Mouse (Mus musculus): ENCODE measurements at regions not wholly inside any gene's neighbourhood (a gene's known extent, or its start where the extent isn't known, plus 50 kb on each side); places are given as distances from the start of the nearest gene placed in this dataset.

DNA sequence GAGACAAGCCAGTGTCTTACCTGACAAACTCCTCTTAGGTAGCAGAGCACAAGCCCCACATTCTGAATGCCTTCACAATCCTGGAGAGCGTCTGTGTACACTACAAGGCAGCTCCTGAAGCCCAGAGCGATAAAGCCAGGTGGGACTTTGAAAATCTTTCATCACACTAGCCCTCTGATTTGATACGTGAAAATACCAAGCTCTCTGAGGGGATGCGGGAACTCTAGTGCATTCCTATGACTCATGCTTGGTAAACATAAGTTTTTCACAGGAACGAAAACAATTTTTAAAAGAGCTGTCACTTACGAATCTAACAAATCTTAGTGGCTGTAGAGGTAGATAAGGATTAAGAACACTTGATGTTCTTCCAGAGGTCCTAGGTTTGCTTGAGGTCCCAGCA lies 108.6 kb upstream of the Peli1 start:
- Histone ChIP-seq H3K79me2 (ENCODE audit: control insufficient read depth, insufficient read depth) (no peaks in the 10 kb centered on the region), H3K79me3 (ENCODE audit: low read depth) (no peaks in the 10 kb centered on the region), H3ac (ENCODE audit: control insufficient read depth, insufficient read length, low read depth) (no peak overlapping the region), H3K27me3 (ENCODE audit: control insufficient read depth, insufficient read depth, insufficient read length) (peaks cover 8% of the 10 kb centered on the region), H3K36me3 (ENCODE audit: control insufficient read depth, insufficient read depth) (no peaks in the 10 kb centered on the region), H3K4me3 (ENCODE audit: insufficient read depth, poor library complexity, severe bottlenecking) (no peak overlapping the region)
- no peak for TF ChIP-seq MYOD1 (IDR thresholded peaks at IDR 0.05; ENCODE audit: control insufficient read depth, insufficient read length, low read depth)
- TF ChIP-seq FOSL1 (IDR thresholded peaks at IDR 0.05; ENCODE audit: insufficient read depth, low read length, poor library complexity, severe bottlenecking) = no peak
- TF ChIP-seq CTCF (IDR thresholded peaks at IDR 0.05; ENCODE audit: control insufficient read depth, insufficient read depth, insufficient read length) = no peak
- TF ChIP-seq MYOG (IDR thresholded peaks at IDR 0.05; ENCODE audit: control insufficient read depth, extremely low read depth, insufficient read length) = no peak
- no peak for TF ChIP-seq MAX (IDR thresholded peaks at IDR 0.05)
- TF ChIP-seq CEBPB (IDR thresholded peaks at IDR 0.05; ENCODE audit: low read depth) = no peak
- TF ChIP-seq USF1 (IDR thresholded peaks at IDR 0.05; ENCODE audit: low read depth) = no peak

DNA sequence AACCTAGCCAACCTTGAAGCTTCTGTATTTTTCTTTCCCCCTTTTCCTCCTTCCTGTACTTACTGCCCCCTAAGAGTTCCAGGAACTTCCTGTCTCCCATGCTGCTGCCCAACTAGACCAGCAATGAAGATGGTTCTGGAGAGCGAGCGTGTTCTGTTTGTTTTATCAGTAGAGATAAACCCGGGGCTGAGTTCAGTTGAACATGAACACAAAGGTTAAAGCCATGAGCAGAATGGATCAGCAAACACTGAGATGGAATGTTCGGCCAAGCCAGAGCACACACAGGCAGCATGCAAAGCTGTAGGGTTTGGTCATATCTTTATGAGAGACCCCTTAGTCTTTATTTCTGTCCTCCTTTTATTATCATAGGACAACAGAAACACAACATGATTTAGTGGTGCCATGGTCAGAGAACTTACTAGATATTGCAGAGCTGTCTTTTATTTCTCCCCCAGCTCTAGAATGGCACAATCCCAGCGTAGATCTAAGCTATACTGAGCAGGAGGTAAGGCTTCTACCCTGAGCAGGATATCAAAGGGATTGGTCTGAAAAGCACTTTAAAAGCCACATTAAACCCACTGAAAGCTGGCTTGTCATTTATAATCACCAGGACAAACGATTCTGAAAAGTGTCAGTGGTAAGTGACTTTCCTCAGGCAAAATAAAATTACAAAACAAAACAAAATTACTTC lies 105.9 kb upstream of the Peli1 start:
- TF ChIP-seq MYOG (IDR thresholded peaks at IDR 0.05; ENCODE audit: control insufficient read depth, extremely low read depth, insufficient read length) = no peak
- TF ChIP-seq CEBPB (IDR thresholded peaks at IDR 0.05; ENCODE audit: low read depth) = no peak
- H3K79me3 ChIP-seq (ENCODE audit: low read depth) = no peaks in the 10 kb centered on the region
- H3K79me2 ChIP-seq (ENCODE audit: control insufficient read depth, insufficient read depth) = no peaks in the 10 kb centered on the region
- no peak overlapping the region for H3K4me3 ChIP-seq (ENCODE audit: insufficient read depth, poor library complexity, severe bottlenecking)
- no peak overlapping the region for H3ac ChIP-seq (ENCODE audit: control insufficient read depth, insufficient read length, low read depth)
- H3K36me3 ChIP-seq (ENCODE audit: control insufficient read depth, insufficient read depth) = no peaks in the 10 kb centered on the region
- H3K27me3 ChIP-seq (ENCODE audit: control insufficient read depth, insufficient read depth, insufficient read length) = peaks cover 10% of the 10 kb centered on the region

DNA sequence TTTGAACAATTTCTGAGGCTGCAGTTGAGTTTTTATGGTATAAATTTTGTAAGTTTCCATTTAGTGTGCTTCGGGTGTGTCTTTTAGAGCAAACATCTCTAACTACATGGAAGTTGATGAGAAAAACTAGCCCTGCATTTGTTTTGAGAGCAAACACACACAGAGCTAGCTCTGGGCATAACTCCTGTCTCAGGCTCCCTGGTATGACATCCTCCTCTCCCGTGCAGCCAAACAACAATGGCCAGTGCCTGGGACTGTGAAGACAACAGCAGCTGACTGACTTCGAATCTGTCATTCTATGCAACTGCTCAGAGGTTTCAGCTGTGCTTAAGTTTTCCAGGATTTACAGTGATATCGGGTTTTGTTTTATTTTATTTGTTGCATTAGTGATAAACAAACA lies 105.3 kb upstream of the Peli1 start:
- H3K36me3 ChIP-seq (ENCODE audit: control insufficient read depth, insufficient read depth) = no peaks in the 10 kb centered on the region
- H3K27me3 ChIP-seq (ENCODE audit: control insufficient read depth, insufficient read depth, insufficient read length) = peaks cover 11% of the 10 kb centered on the region
- no peak overlapping the region for H3K4me3 ChIP-seq (ENCODE audit: insufficient read depth, poor library complexity, severe bottlenecking)
- TF ChIP-seq FOSL1 (IDR thresholded peaks at IDR 0.05; ENCODE audit: insufficient read depth, low read length, poor library complexity, severe bottlenecking) = no peak
- no peak for TF ChIP-seq USF1 (IDR thresholded peaks at IDR 0.05; ENCODE audit: low read depth)
- no peak for TF ChIP-seq MYOG (IDR thresholded peaks at IDR 0.05; ENCODE audit: control insufficient read depth, extremely low read depth, insufficient read length)
- TF ChIP-seq CTCF (IDR thresholded peaks at IDR 0.05; ENCODE audit: control insufficient read depth, insufficient read depth, insufficient read length) = no peak
- no peak for TF ChIP-seq MAX (IDR thresholded peaks at IDR 0.05)
- TF ChIP-seq MYOD1 (IDR thresholded peaks at IDR 0.05; ENCODE audit: control insufficient read depth, insufficient read length, low read depth) = no peak
- TF ChIP-seq CEBPB (IDR thresholded peaks at IDR 0.05; ENCODE audit: low read depth) = no peak
- no peak overlapping the region for H3ac ChIP-seq (ENCODE audit: control insufficient read depth, insufficient read length, low read depth)
- H3K79me2 ChIP-seq (ENCODE audit: control insufficient read depth, insufficient read depth) = no peaks in the 10 kb centered on the region
- H3K79me3 ChIP-seq (ENCODE audit: low read depth) = no peaks in the 10 kb centered on the region

DNA sequence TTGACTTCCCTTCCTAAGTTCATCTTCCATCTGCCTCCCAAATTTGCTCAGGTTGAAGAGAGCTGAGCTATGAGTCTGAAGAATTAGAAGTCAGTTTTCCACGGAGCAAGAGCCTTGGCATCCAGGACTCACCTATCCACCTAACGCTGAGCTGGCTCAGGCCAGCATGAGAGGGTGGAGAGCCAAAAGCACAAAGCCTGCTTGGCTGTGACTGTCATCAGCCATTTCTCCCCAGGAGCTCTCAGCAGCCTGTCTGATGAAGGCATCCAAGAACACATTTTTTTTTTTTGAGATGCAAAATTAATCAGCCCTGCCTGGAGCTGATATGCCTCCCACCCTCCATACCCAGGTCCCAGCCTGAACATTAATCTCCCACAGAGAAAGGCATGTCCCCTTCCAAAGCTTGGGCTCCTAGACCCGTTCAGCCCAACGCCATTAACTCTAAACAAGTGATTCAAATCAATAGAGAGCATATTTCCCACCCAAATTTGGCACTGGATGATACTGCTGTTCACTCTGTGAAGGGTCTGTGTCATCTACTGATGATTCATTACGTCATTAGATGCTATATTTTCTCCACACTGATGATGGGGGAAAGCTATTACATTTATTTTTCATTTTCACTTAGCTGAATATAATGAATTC lies 103.8 kb upstream of the Peli1 start:
- no peak overlapping the region for H3ac ChIP-seq (ENCODE audit: control insufficient read depth, insufficient read length, low read depth)
- no peaks in the 10 kb centered on the region for H3K36me3 ChIP-seq (ENCODE audit: control insufficient read depth, insufficient read depth)
- no peak for TF ChIP-seq USF1 (IDR thresholded peaks at IDR 0.05; ENCODE audit: low read depth)
- H3K4me3 ChIP-seq (ENCODE audit: insufficient read depth, poor library complexity, severe bottlenecking) = no peak overlapping the region
- peaks cover 10% of the 10 kb centered on the region for H3K27me3 ChIP-seq (ENCODE audit: control insufficient read depth, insufficient read depth, insufficient read length)
- no peaks in the 10 kb centered on the region for H3K79me2 ChIP-seq (ENCODE audit: control insufficient read depth, insufficient read depth)
- H3K79me3 ChIP-seq (ENCODE audit: low read depth) = no peaks in the 10 kb centered on the region

DNA sequence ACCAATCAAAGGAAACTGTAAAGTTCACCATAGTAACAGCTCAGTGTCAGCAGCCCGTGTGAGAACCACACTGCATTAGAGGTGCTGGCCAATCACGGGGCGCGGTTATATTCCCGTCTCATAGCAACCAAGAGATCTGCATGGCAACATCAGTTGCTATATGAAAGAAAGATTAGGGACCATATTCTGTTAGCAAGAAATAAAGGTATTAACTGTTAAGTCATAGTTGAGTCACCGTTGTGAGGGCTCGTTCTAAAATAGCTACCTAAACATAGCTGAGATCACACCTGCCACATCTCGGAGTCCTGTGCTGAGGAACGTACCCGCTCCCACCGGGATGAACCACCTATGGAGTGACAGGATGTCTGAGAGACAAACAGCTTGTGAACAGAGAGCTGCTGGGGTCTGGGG lies 103.2 kb upstream of the Peli1 start:
- H3K79me3 ChIP-seq (ENCODE audit: low read depth) = no peaks in the 10 kb centered on the region
- H3K79me2 ChIP-seq (ENCODE audit: control insufficient read depth, insufficient read depth) = no peaks in the 10 kb centered on the region
- peaks cover 7% of the 10 kb centered on the region for H3K27me3 ChIP-seq (ENCODE audit: control insufficient read depth, insufficient read depth, insufficient read length)
- H3ac ChIP-seq (ENCODE audit: control insufficient read depth, insufficient read length, low read depth) = no peak overlapping the region
- no peak overlapping the region for H3K4me3 ChIP-seq (ENCODE audit: insufficient read depth, poor library complexity, severe bottlenecking)
- H3K36me3 ChIP-seq (ENCODE audit: control insufficient read depth, insufficient read depth) = no peaks in the 10 kb centered on the region
- no peak for TF ChIP-seq MYOG (IDR thresholded peaks at IDR 0.05; ENCODE audit: control insufficient read depth, extremely low read depth, insufficient read length)

DNA sequence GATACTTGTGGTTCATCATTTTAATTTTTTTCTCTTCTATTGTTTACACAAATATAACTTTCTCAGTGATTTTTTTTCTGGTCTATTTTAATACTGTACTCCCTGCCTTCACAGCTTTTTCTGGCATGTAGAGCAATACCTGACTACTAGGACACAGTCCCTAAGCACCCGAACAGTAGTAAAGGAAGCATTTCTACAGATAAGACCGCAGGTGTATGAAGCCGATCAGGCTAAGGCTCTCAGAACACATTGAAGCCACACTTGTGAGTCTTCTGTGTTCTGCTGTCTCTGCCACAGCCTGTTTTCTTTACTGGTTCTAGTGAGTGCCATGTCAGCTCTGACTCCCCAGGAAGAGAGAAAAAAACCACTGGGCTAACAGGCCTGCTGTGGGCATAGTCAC lies 102.2 kb upstream of the Peli1 start:
- Histone ChIP-seq H3K27me3 (ENCODE audit: control insufficient read depth, insufficient read depth, insufficient read length) (peaks cover 7% of the 10 kb centered on the region), H3K79me2 (ENCODE audit: control insufficient read depth, insufficient read depth) (no peaks in the 10 kb centered on the region), H3ac (ENCODE audit: control insufficient read depth, insufficient read length, low read depth) (no peak overlapping the region), H3K4me3 (ENCODE audit: insufficient read depth, poor library complexity, severe bottlenecking) (no peak overlapping the region), H3K79me3 (ENCODE audit: low read depth) (no peaks in the 10 kb centered on the region), H3K36me3 (ENCODE audit: control insufficient read depth, insufficient read depth) (no peaks in the 10 kb centered on the region)
- TF ChIP-seq CEBPB (IDR thresholded peaks at IDR 0.05; ENCODE audit: low read depth) (no peak), MAX (IDR thresholded peaks at IDR 0.05) (no peak)

Measured in C2C12 (cell line).